Mouse (Mus musculus) hindbrain, postnatal 0 days (tissue): ENCODE measurements around the gene Dnah14. TPM values are rescaled to one million over a fixed set of nuclear protein-coding genes. Genes with fewer than 3 reads are reported as not detected.
A peak's percentile ranks its signal among the peaks of the same experiment; 100 is the strongest.

Experiments
- ATAC-seq: fragments of 200-750 bp; cut with Nextera tagmentation; 2 replicates; pipeline ENCODE4 v1.8.0; 2017; ENCODE audit warnings: mild to moderate bottlenecking, moderate TSS enrichment, moderate library complexity
- DNase-seq: peaks from one replicate; pipeline ENCODE4 v3.0.0-alpha.2; 2015; ENCODE audit warnings: low spot score
- H3K27ac ChIP-seq: fragments of 300-500 bp; sonication (generic); 2 replicates; pipeline ENCODE4 v1.5.1; 2014; ENCODE audit warnings: mild to moderate bottlenecking
- H3K27me3 ChIP-seq: fragments of 300-500 bp; sonication (generic); 2 replicates; pipeline ENCODE4 v1.6.1; 2014; ENCODE audit warnings: low read length, mixed read lengths; ENCODE audit not compliant: insufficient read depth
- H3K36me3 ChIP-seq: fragments of 300-500 bp; sonication (generic); 2 replicates; pipeline ENCODE4 v1.6.1; 2014; ENCODE audit warnings: low read length, mixed read lengths; ENCODE audit not compliant: insufficient read depth
- H3K4me1 ChIP-seq: fragments of 300-500 bp; sonication (generic); 2 replicates; pipeline ENCODE4 v1.6.1; 2014; ENCODE audit warnings: antibody characterized with exemption, low read length, mixed read lengths; ENCODE audit not compliant: insufficient read depth
- H3K4me2 ChIP-seq: fragments of 300-500 bp; sonication (generic); 2 replicates; pipeline ENCODE4 v1.6.1; 2014; ENCODE audit warnings: low read depth, mild to moderate bottlenecking, low read length, moderate library complexity, mixed read lengths
- H3K4me3 ChIP-seq: fragments of 300-500 bp; sonication (generic); 2 replicates; pipeline ENCODE4 v1.5.1; 2014; ENCODE audit warnings: low read length
- H3K9ac ChIP-seq: fragments of 300-500 bp; sonication (generic); replicated peaks from 2 replicates; pipeline ENCODE4 v1.6.1; 2014; ENCODE audit warnings: mild to moderate bottlenecking, low read length, moderate library complexity, mixed read lengths
- H3K9me3 ChIP-seq: fragments of 300-500 bp; sonication (generic); 2 replicates; pipeline ENCODE4 v1.6.1; 2016; ENCODE audit warnings: low read length, mixed read lengths
- CTCF ChIP-seq: IDR thresholded peaks from 2 replicates; pipeline ENCODE4 v1.5.1; 2016; ENCODE audit warnings: antibody characterized with exemption, control low read depth, low read depth
- WGBS: fragments of 180-500 bp; shearing (Covaris S2); extraction: QIAGEN DNeasy Blood & Tissue Kit; methylation state at CpG from one replicate; pipeline ENCODE4 v1.1.7; 2014; 5-methylcytosine and 5-hydroxymethylcytosine counted together
- polyA plus RNA-seq: library from polyadenylated mRNA; unstranded; fragments of >200 nt; fragmentation: Nextera tagmentation; extraction: Ambion mirVana; gene quantifications from 2 replicates; pipeline ENCODE4 v1.2.1, GENCODE M21; 2015
- total RNA-seq: library from RNA; depleted of rRNA; stranded (reverse); fragments of >200 nt; gene quantifications from 2 replicates; pipeline ENCODE4 v1.2.3, GENCODE M21; 2014

Dnah14 gene
- total and polyA plus RNA-seq, 2 experiments from 2014 or later, result 0.05 to 0.80 TPM

DNA sequence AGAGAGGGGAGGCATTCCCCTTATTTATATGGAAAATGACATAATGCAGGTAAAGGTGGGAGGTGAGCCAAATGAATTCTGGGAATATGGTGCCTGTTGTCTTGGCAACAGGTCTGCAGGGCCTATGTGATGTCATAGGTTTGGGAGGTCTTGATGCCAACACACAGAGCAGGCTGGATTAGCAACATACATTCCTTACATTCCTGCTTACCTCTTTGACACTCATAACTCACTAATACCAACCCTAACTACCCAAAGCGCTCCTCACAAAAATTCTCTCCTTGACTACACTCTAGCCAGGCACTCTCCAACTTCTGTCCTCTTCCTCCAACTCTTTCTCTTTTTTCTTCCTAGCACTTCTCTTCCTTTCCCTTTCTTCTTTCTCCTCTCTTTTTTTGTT lies 271.9 kb downstream of the Dnah14 start:
- H3K27me3 ChIP-seq, result no peaks in the 10 kb centered on the region
- H3K9ac ChIP-seq, result no peak overlapping the region
- WGBS, result 95% methylated on average over 1 of the region's 1 CpGs
- H3K36me3 ChIP-seq, result no peaks in the 10 kb centered on the region
- H3K27ac ChIP-seq, result no peak overlapping the region
- peaks cover 3% of the 10 kb centered on the region; the same call in 1 of the 2 replicates for H3K4me1 ChIP-seq
- H3K4me3 ChIP-seq, result no peak overlapping the region
- no peak for ATAC-seq
- no peaks in the 10 kb centered on the region for H3K9me3 ChIP-seq
- DNase-seq, result no peak
- TF ChIP-seq CTCF, result no peak
- H3K4me2 ChIP-seq, result no peak overlapping the region

DNA sequence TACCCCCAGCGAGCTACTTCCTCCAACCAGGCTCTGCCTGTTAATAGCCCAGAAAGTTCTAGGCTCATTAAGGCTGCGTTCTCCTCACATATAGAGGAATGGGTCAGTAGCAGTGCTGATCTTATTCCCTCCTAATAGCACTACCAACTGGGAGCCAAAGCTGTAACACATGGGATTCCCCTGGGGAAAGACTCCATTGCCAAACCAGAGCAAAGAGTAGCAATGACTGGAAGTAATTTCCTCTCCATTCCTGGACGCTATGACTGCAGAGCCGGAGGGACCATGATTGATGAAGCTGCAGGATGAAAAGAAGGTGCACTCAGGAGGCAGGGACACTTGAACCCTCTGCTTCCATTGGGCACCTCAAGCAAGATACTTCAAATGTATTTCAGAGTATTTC lies 274.1 kb downstream of the Dnah14 start:
- DNase-seq (peak; percentile 28), ATAC-seq (no peak)
- no peak overlapping the region for H3K27ac ChIP-seq
- no peaks in the 10 kb centered on the region for H3K27me3 ChIP-seq
- H3K9ac ChIP-seq, result no peak overlapping the region
- WGBS, result 52% methylated on average over 4 of the region's 4 CpGs
- no peak overlapping the region for H3K4me3 ChIP-seq
- no peak overlapping the region for H3K4me2 ChIP-seq
- H3K4me1 ChIP-seq, result 0 out of 2 replicates have a peak, but pooled peaks cover 4% of the 10 kb centered on the region
- no peaks in the 10 kb centered on the region for H3K36me3 ChIP-seq
- TF ChIP-seq CTCF, result no peak
- H3K9me3 ChIP-seq, result no peaks in the 10 kb centered on the region

DNA sequence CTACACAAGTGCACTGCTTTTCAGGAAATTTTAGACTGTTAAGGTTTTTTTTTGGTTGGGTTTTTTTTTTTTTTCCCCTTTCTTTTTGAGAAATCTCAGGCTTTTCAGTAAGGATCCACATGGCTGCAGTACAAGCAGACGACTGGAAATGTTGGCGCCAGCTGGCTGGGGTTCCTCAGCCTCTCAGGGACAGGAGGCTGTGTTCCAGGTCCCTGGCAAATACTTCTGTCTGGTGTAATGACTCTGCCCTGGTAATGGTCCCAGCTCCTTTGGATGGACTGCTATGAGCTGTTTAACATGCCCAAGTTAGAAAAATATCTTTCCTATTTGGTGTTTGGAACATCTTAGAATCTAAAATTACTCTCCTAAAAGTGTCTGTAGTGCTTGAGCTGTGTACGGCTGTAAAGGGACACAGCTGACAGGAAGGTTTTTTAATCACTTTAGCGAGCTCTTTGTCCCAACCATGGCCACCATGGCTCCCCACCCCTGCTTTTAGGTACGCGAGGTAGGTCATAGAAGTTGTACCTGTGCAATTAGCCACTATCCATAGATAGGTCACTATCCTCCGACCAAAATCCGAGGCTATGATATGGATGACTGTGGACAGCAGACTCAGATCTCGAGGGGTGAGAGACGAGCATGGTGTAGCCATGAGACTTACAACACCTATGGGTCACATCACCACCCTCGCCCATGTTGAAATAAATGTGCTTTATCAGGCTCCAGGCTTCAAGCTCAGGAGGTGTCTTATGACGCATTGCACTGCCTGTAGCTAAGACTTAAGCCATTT lies 275.4 kb downstream of the Dnah14 start:
- no peak overlapping the region for H3K4me3 ChIP-seq
- WGBS, result 81% methylated on average over 12 of the region's 12 CpGs
- no peak for TF ChIP-seq CTCF
- H3K9me3 ChIP-seq, result no peaks in the 10 kb centered on the region
- H3K4me2 ChIP-seq, result no peak overlapping the region
- H3K27ac ChIP-seq, result no peak overlapping the region
- no peaks in the 10 kb centered on the region for H3K27me3 ChIP-seq
- no peak overlapping the region for H3K9ac ChIP-seq
- peak; percentile 76 for DNase-seq
- no peaks in the 10 kb centered on the region for H3K36me3 ChIP-seq
- no peak for ATAC-seq
- 0 out of 2 replicates have a peak, but pooled peaks cover 4% of the 10 kb centered on the region for H3K4me1 ChIP-seq

DNA sequence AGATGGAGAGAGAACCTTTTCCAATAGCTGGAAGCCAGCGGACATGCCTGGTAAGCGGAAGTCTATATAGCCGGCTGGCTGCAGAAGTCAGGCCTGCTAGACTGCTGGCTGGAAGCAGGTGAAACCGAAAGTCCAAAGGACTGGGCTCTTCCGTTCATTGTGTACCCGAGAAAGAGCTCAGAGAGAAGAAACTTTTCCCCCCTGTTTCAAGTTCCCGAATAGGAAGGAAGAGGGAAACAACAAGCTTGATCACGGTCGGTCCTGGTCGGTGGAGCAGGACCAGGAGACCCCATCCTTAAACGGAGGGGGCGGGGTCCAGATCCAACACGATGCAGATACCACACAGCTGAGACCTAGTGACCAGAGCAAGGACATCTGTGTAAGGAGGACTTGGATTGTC lies 276.1 kb downstream of the Dnah14 start:
- no peak overlapping the region for H3K9ac ChIP-seq
- 48% methylated on average over 13 of the region's 13 CpGs for WGBS
- no peak for ATAC-seq

DNA sequence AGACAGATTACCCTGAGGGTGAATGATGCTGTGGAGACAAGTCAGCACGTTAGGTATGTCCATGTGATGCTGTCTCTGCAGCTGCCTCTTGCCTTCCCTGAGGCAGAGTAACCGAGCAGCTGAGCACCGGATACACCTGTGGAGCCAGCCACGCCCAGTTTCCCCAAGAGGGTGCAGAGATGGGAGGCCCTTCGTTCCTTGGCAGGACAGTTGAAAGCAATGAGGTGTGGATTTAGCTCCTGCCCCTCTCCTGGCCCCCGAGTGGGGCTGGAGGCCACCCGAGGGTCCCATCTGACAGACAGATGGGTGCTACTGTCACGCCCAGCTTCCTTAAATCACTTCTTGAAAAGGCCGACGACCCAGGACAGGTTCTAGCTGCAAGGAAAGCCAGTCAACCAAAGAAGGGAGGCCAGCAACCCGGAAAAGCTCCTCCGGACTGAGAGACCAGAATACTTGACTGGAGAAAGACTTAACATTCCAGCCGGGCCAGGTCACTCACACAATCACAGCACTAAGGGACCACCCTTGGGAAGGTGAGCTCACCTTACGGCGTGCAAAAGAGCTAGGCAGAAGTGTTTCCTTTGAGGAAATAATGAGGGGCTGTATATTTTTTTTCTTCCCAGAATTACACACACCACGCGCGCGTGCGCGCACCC lies 276.9 kb downstream of the Dnah14 start:
- Histone ChIP-seq H3K36me3 (no peaks in the 10 kb centered on the region), H3K9ac (no peak overlapping the region), H3K4me3 (no peak overlapping the region), H3K27me3 (no peaks in the 10 kb centered on the region), H3K4me1 (0 out of 2 replicates have a peak, but pooled peaks cover 4% of the 10 kb centered on the region), H3K4me2 (peak overlapping the region; percentile 29), H3K9me3 (no peaks in the 10 kb centered on the region), H3K27ac (no peak overlapping the region)
- no peak for ATAC-seq
- DNase-seq, result no peak
- no peak for TF ChIP-seq CTCF
- 14% methylated on average over 16 of the region's 21 CpGs for WGBS

More for the DNA sequence above, 276.1 kb downstream of the Dnah14 start:
- Histone ChIP-seq H3K27me3 (no peaks in the 10 kb centered on the region), H3K4me2 (peak overlapping the region; percentile 29; the same call in 1 of the 2 replicates), H3K4me1 (0 out of 2 replicates have a peak, but pooled peaks cover 4% of the 10 kb centered on the region), H3K27ac (no peak overlapping the region), H3K9me3 (no peaks in the 10 kb centered on the region), H3K4me3 (no peak overlapping the region), H3K36me3 (no peaks in the 10 kb centered on the region)
- no peak for DNase-seq
- TF ChIP-seq CTCF, result no peak

DNA sequence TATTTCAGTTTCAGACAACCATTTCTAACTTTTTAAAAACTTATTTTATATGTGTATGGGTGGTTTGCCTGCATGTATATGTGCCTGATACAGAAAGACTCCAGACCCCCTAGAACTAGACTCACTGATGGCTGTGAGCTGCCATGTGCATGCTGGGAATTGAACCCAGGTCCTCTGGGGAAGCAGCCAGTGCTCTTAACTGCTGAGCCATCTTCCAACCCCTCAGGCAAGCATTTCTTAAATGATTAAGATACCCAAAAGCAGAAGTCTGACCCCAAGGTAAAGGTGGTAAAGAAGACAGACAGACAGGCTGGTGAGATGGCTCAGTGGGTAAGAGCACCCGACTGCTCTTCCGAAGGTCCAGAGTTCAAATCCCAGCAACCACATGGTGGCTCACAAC lies 278.5 kb downstream of the Dnah14 start:
- DNase-seq (no peak), ATAC-seq (no peak)
- Histone ChIP-seq H3K9ac (no peak overlapping the region), H3K27me3 (no peaks in the 10 kb centered on the region), H3K4me3 (no peak overlapping the region), H3K9me3 (no peaks in the 10 kb centered on the region), H3K4me2 (no peak overlapping the region), H3K36me3 (no peaks in the 10 kb centered on the region), H3K4me1 (0 out of 2 replicates have a peak, but pooled peaks cover 4% of the 10 kb centered on the region), H3K27ac (no peak overlapping the region)
- WGBS, result 91% methylated on average over 2 of the region's 2 CpGs
- no peak for TF ChIP-seq CTCF
